Mouse (Mus musculus) megakaryocyte, embryonic 14.5 days (primary cell): Measurements from ENCODE around the gene Hadh.

Source experiments
- FLI1 ChIP-seq: IDR thresholded peaks from 2 replicates; pipeline ENCODE4 v1.6.1; 2012; ENCODE audit warnings: low read length, inconsistent platforms, mixed read lengths
- GATA1 ChIP-seq: IDR thresholded peaks from 3 replicates; pipeline ENCODE4 v1.6.1; 2012; ENCODE audit warnings: mixed read lengths, low read length, inconsistent platforms, borderline replicate concordance

DNA sequence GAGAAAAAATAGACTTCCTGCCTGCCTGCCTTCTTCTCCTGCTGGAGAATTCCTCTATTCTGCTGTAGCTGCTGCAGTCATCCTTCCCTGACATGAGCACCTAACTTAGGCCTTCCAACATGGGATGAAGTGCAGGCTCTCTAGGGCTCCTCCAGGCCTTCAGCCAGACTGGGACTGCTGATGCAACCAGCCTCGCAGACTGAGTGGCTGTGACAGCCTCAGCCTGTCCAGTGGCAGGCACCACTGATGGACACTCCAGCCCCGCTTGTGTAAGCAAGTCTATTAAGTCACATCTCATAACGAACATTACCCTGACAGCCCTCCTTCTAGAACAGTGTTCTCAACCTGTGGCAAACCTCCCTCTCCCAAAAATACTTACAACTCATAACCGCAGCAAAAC lies 2.2 kb upstream of the Hadh start:
- TF ChIP-seq GATA1 (no peak), FLI1 (no peak)
